ENCODE assay signal across 15 mouse cellular contexts in genomic region chr11:90116676-90117663, GRCm38 (mm10).
DNase-seq lines count a peak whose midpoint lies in the region; ATAC-seq and TF ChIP-seq lines count a peak whose summit lies in the region.
"Had no signal": no experiment of that assay in that cellular context is flagged by ENCODE, and none has a peak within 500 bp of the region (broad histone marks: within the 10 kb centered on the region; RNA-seq: fewer than 3 reads in every experiment).

No protein-coding gene starts in this region.

- H3K27me3 ChIP-seq in heart, embryonic 15.5 days = no peaks in the 10 kb centered on the region
- H3K27me3 ChIP-seq in midbrain, embryonic 14.5 days (ENCODE audit: control insufficient read depth, insufficient read depth, low read length) = no peaks in the 10 kb centered on the region
- peaks cover 10% of the 10 kb centered on the region; the same call in 1 of the 2 replicates for H3K27me3 ChIP-seq in midbrain, embryonic 13.5 days
- H3K27me3 ChIP-seq in lung, embryonic 14.5 days (ENCODE audit: insufficient read depth, low read length) = no peaks in the 10 kb centered on the region
- H3K27me3 ChIP-seq in stomach, embryonic 16.5 days (ENCODE audit: control insufficient read depth, insufficient read depth, low read length) = no peaks in the 10 kb centered on the region
- H3K27me3 ChIP-seq: forebrain, embryonic 15.5 days had no signal

- intact Hi-C loops in left cerebral cortex, postnatal 36 days (cut with DNase I) = no loop called here

- no peak for DNase-seq in heart, postnatal 4 days
- peak; percentile 12 for DNase-seq in midbrain, embryonic 14.5 days
- DNase-seq in lung, embryonic 14.5 days = peak; percentile 77
- no peak for DNase-seq in left cerebral cortex, postnatal 36 days (ENCODE audit: low spot score in 2 of 2)
- no peak for DNase-seq in gastrocnemius, adult 18-20 months (ENCODE audit: low spot score)
- DNase-seq: adrenal gland, postnatal 25 days; embryo, embryonic 11 days; gastrocnemius, postnatal 14 days; left cerebral cortex, postnatal 4 days; thymus, adult 18-20 months had no signal

- H3K27ac ChIP-seq in heart, embryonic 15.5 days = peak overlapping the region; percentile 47
- H3K27ac ChIP-seq in midbrain, embryonic 14.5 days (replicated peaks; ENCODE audit: low read depth, low read length) = no peak overlapping the region
- no peak overlapping the region for H3K27ac ChIP-seq in midbrain, embryonic 13.5 days
- peak overlapping the region; percentile 82 for H3K27ac ChIP-seq in lung, embryonic 14.5 days (ENCODE audit: low read depth)
- H3K27ac ChIP-seq in stomach, embryonic 16.5 days (ENCODE audit: low read length) = peak overlapping the region; percentile 84
- H3K27ac ChIP-seq: forebrain, embryonic 15.5 days had no signal

- H3K36me3 ChIP-seq in heart, embryonic 15.5 days = no peaks in the 10 kb centered on the region
- H3K36me3 ChIP-seq in midbrain, embryonic 14.5 days (ENCODE audit: control insufficient read depth, insufficient read depth, low read length) = no peaks in the 10 kb centered on the region
- H3K36me3 ChIP-seq in midbrain, embryonic 13.5 days = no peaks in the 10 kb centered on the region
- H3K36me3 ChIP-seq in lung, embryonic 14.5 days (ENCODE audit: insufficient read depth) = no peaks in the 10 kb centered on the region
- H3K36me3 ChIP-seq in stomach, embryonic 16.5 days (ENCODE audit: control insufficient read depth, insufficient read depth, low read length) = no peaks in the 10 kb centered on the region
- H3K36me3 ChIP-seq: forebrain, embryonic 15.5 days had no signal

- TF ChIP-seq CTCF in lung, embryonic 14.5 days (IDR thresholded peaks at IDR 0.05; ENCODE audit: low read depth) = no peak

- WGBS in heart, embryonic 15.5 days = 35% methylated on average over 20 of the region's 20 CpGs
- WGBS in midbrain, embryonic 14.5 days = 37% methylated on average over 20 of the region's 20 CpGs
- WGBS in midbrain, embryonic 13.5 days = 41% methylated on average over 20 of the region's 20 CpGs
- 19% methylated on average over 20 of the region's 20 CpGs for WGBS in lung, embryonic 14.5 days
- 34% methylated on average over 20 of the region's 20 CpGs for WGBS in stomach, embryonic 16.5 days

- no peak for ATAC-seq in heart, embryonic 15.5 days (replicated peaks; ENCODE audit: insufficient number of reproducible peaks, insufficient read depth, low FRiP score, low read depth)
- no peak for ATAC-seq in midbrain, embryonic 14.5 days (ENCODE audit: low FRiP score, low TSS enrichment)
- ATAC-seq in midbrain, embryonic 13.5 days = no peak
- ATAC-seq in lung, embryonic 14.5 days (ENCODE audit: insufficient read depth) = peak; percentile 65
- peak; percentile 56; the same call in 1 of the 2 replicates for ATAC-seq in stomach, embryonic 16.5 days (ENCODE audit: insufficient read depth, low FRiP score)
- ATAC-seq: forebrain, embryonic 15.5 days had no signal

- H3K4me1 ChIP-seq in heart, embryonic 15.5 days (replicated peaks) = peaks cover 4% of the 10 kb centered on the region; the same call in 1 of the 2 replicates
- no peaks in the 10 kb centered on the region for H3K4me1 ChIP-seq in midbrain, embryonic 14.5 days (ENCODE audit: control insufficient read depth, insufficient read depth, low read length)
- peaks cover 11% of the 10 kb centered on the region for H3K4me1 ChIP-seq in midbrain, embryonic 13.5 days (replicated peaks)
- H3K4me1 ChIP-seq in lung, embryonic 14.5 days (ENCODE audit: insufficient read depth) = peaks cover 22% of the 10 kb centered on the region
- 0 out of 2 replicates have a peak, but pooled peaks cover 3% of the 10 kb centered on the region for H3K4me1 ChIP-seq in stomach, embryonic 16.5 days (ENCODE audit: control insufficient read depth, insufficient read depth, low read length)

- no peak overlapping the region for H3K4me3 ChIP-seq in heart, embryonic 15.5 days
- H3K4me3 ChIP-seq in midbrain, embryonic 14.5 days (replicated peaks; ENCODE audit: low read depth, low read length) = no peak overlapping the region
- no peak overlapping the region for H3K4me3 ChIP-seq in midbrain, embryonic 13.5 days (replicated peaks)
- H3K4me3 ChIP-seq in lung, embryonic 14.5 days (ENCODE audit: low read depth, low read length) = no peak overlapping the region
- H3K4me3 ChIP-seq in stomach, embryonic 16.5 days (replicated peaks; ENCODE audit: low read length) = no peak overlapping the region
- H3K4me3 ChIP-seq: forebrain, embryonic 15.5 days; myocyte had no signal

- H3K9ac ChIP-seq in heart, embryonic 15.5 days = no peak overlapping the region
- no peak overlapping the region for H3K9ac ChIP-seq in midbrain, embryonic 14.5 days (replicated peaks; ENCODE audit: low read length)
- no peak overlapping the region for H3K9ac ChIP-seq in midbrain, embryonic 13.5 days (replicated peaks)
- no peak overlapping the region for H3K9ac ChIP-seq in lung, embryonic 14.5 days
- peak overlapping the region; percentile 38; the same call in 1 of the 2 replicates for H3K9ac ChIP-seq in stomach, embryonic 16.5 days (ENCODE audit: low read length)
- H3K9ac ChIP-seq: forebrain, embryonic 15.5 days had no signal

- H3K4me2 ChIP-seq in heart, embryonic 15.5 days = 0 out of 2 replicates have a peak overlapping the region, but pooled peaks have one; percentile 6
- no peak overlapping the region for H3K4me2 ChIP-seq in midbrain, embryonic 14.5 days (ENCODE audit: low read length)
- H3K4me2 ChIP-seq in midbrain, embryonic 13.5 days (replicated peaks) = no peak overlapping the region; the same call in 1 of the 2 replicates
- peak overlapping the region; percentile 47 for H3K4me2 ChIP-seq in lung, embryonic 14.5 days
- H3K4me2 ChIP-seq in stomach, embryonic 16.5 days (ENCODE audit: low read depth, low read length) = peak overlapping the region; percentile 25
- H3K4me2 ChIP-seq: forebrain, embryonic 15.5 days had no signal

- no peaks in the 10 kb centered on the region for H3K9me3 ChIP-seq in heart, embryonic 15.5 days (replicated peaks)
- H3K9me3 ChIP-seq in midbrain, embryonic 14.5 days (ENCODE audit: control insufficient read depth, low read length) = no peaks in the 10 kb centered on the region
- no peaks in the 10 kb centered on the region for H3K9me3 ChIP-seq in midbrain, embryonic 13.5 days
- no peaks in the 10 kb centered on the region for H3K9me3 ChIP-seq in lung, embryonic 14.5 days (ENCODE audit: low read depth, low read length)
- no peaks in the 10 kb centered on the region for H3K9me3 ChIP-seq in stomach, embryonic 16.5 days (replicated peaks; ENCODE audit: control insufficient read depth, low read length)
- H3K9me3 ChIP-seq: forebrain, embryonic 15.5 days had no signal

Comparison
In these comparisons a context has a peak if more than half of its experiments do, and no peak if none do; other contexts are left out.
1. ATAC-seq: peak in lung, embryonic 14.5 days (single experiment) and stomach, embryonic 16.5 days (single experiment); none in heart, embryonic 15.5 days (single experiment), midbrain, embryonic 14.5 days (single experiment) and midbrain, embryonic 13.5 days (single experiment).
2. H3K27ac ChIP-seq: peak in heart, embryonic 15.5 days (single experiment), lung, embryonic 14.5 days (single experiment) and stomach, embryonic 16.5 days (single experiment); none in midbrain, embryonic 14.5 days (single experiment) and midbrain, embryonic 13.5 days (single experiment).
3. H3K4me2 ChIP-seq: peak in heart, embryonic 15.5 days (single experiment), lung, embryonic 14.5 days (single experiment) and stomach, embryonic 16.5 days (single experiment); none in midbrain, embryonic 14.5 days (single experiment) and midbrain, embryonic 13.5 days (single experiment).
4. DNase-seq: peak in midbrain, embryonic 14.5 days (single experiment) and lung, embryonic 14.5 days (single experiment); none in heart, postnatal 4 days (single experiment), left cerebral cortex, postnatal 36 days (0 of 2) and gastrocnemius, adult 18-20 months (single experiment).